Mouse (Mus musculus) thymus, postnatal 0 days (tissue): ENCODE results near the gene Map4k2. TPM values are rescaled to one million over a fixed set of nuclear protein-coding genes. Genes with fewer than 3 reads are reported as not detected.
A peak's percentile ranks its signal among the peaks of the same experiment; 100 is the strongest.

Experiments
- DNase-seq: peaks from one replicate; pipeline ENCODE4 v3.0.0-alpha.2; 2015; ENCODE audit warnings: low spot score
- microRNA-seq: library from miRNA; unstranded; fragments of <30 nt; microRNA quantifications from one replicate; pipeline ENCODE4, GENCODE M21; 2016; ENCODE audit warnings: borderline number of aligned reads
- polyA plus RNA-seq: library from polyadenylated mRNA; unstranded; fragments of >200 nt; fragmentation: Nextera tagmentation; extraction: Ambion mirVana; gene quantifications from 2 replicates; pipeline ENCODE4 v1.2.1, GENCODE M21; 2015

Gene Map4k2
- polyA plus RNA-seq, 1 experiment from 2014 or later = 57.3 TPM

DNA sequence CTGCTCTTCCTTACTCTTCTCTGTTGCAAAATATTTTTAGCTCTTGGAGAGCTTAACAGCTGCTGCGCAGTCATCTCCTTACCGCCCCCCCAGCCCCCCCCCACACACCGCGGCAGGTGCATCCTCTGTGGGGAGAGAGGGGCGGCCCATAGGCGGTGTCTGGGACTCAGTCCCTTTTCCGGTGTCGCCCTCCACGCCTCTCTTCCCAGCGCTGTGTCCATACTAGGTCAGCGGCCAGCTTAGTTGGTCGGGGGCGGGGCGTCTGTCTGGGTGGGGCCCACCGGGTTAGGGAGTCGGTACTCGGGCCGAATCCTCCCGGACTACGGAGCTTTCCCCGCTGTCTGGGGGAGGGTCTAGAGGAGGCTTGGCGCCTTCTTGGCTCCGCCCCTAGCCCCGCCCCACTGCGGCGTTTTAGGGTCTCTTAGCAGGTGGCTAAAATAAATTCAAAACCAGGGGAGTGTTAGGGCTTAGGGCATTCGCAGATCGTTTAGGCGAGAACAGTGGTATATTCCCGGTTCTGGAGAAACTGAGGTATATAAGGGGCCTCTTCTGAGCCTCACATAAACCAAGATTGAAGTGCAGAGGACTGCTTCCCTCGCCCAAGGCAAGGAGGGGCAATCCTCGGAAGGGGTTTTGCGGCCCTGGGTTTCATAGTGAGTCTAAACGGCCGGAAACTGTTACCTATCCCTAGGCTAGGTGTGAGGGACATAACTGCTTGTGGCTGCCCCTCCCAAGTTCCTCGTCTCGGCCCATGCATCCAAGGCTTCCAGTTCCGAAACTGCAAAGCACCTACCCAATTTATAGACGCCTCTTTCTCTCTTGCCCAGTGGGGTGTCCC is 57.7 kb downstream of the Map4k2 start:
- peak; percentile 91 for DNase-seq

- DNase-seq = peak; percentile 95
Observed at GRCm38 (mm10) chr19:6399285-6400095, 58.6 kb downstream of the Map4k2 start, which contains the start of gene Rasgrp2. Rasgrp2 (plus strand) TSS chr19:6399340.

GRCm38 (mm10) chr19:6400096-6401086 is 59.5 kb downstream of the Map4k2 start:
- DNase-seq = peak; percentile 77

- peak; percentile 84 for DNase-seq
Observed at GRCm38 (mm10) chr19:6401131-6401815, 60.3 kb downstream of the Map4k2 start.

- no peak for DNase-seq
Observed at GRCm38 (mm10) chr19:6401951-6402350, 61.0 kb downstream of the Map4k2 start.

- DNase-seq = no peak
Observed at GRCm38 (mm10) chr19:6403869-6404268, 62.9 kb downstream of the Map4k2 start.

Small RNA genes within 50 kb of the gene (microRNA-seq; reads per million reads assigned to microRNA genes)
- gene Mir6989 = not detected

Other genes starting within 250 kb of the Map4k2 start
- gene AC131692.1, start 246.7 kb upstream of the Map4k2 start, polyA plus RNA-seq = 0.27 TPM in 1 of 2 replicates, not detected in the other
- gene Naaladl1, start 235.4 kb upstream of the Map4k2 start, polyA plus RNA-seq = 0.06 and 0.10 TPM in 2 replicates
- 46.4 and 48.5 TPM in 2 replicates for gene Sac3d1, start 222.5 kb upstream of the Map4k2 start, polyA plus RNA-seq
- 31.2 and 34.8 TPM in 2 replicates for gene Snx15, start 212.8 kb upstream of the Map4k2 start, polyA plus RNA-seq
- gene Batf2, start 200.2 kb upstream of the Map4k2 start, polyA plus RNA-seq = 0.48 and 0.57 TPM in 2 replicates
- 57.2 and 57.4 TPM in 2 replicates for gene Arl2, start 199.6 kb upstream of the Map4k2 start, polyA plus RNA-seq
- 0.47 and 0.50 TPM in 2 replicates for gene Majin, start 156.7 kb upstream of the Map4k2 start, polyA plus RNA-seq
- 3.6 and 4.0 TPM in 2 replicates for gene Gpha2, start 114.8 kb upstream of the Map4k2 start, polyA plus RNA-seq
- 8.9 TPM in 2 replicates for gene Ppp2r5b, start 105.3 kb upstream of the Map4k2 start, polyA plus RNA-seq
- gene Atg2a, start 99.5 kb upstream of the Map4k2 start, polyA plus RNA-seq = 5.6 and 6.5 TPM in 2 replicates
- 29.5 and 29.9 TPM in 2 replicates for gene Ehd1, start 64.4 kb upstream of the Map4k2 start, polyA plus RNA-seq
- gene Cdc42bpg, start 34.7 kb upstream of the Map4k2 start, polyA plus RNA-seq = 0.37 and 0.52 TPM in 2 replicates
- 54.0 and 54.2 TPM in 2 replicates for gene Men1, start 6.2 kb upstream of the Map4k2 start, polyA plus RNA-seq
- 104 and 126 TPM in 2 replicates for gene Sf1, start 22.6 kb downstream of the Map4k2 start, polyA plus RNA-seq
- 4.2 and 6.3 TPM in 2 replicates for gene Pygm, start 43.3 kb downstream of the Map4k2 start, polyA plus RNA-seq
- gene Rasgrp2, start 58.2 kb downstream of the Map4k2 start, polyA plus RNA-seq = 195 and 206 TPM in 2 replicates
- 0.10 and 0.24 TPM in 2 replicates for gene Nrxn2, start 77.6 kb downstream of the Map4k2 start, polyA plus RNA-seq
- not detected in 2 replicates for gene Slc22a12, start 201.9 kb downstream of the Map4k2 start, polyA plus RNA-seq